Mouse (Mus musculus) liver, adult 2 months (tissue): Measurements from ENCODE around the gene Trpm8.

Source experiments
- CTCF ChIP-seq: fragments of 200-500 bp; IDR thresholded peaks from 2 replicates; pipeline ENCODE4 v1.5.1; 2011; ENCODE audit warnings: low read depth, low read length, control low read depth
- POLR2A ChIP-seq: fragments of 200-500 bp; IDR thresholded peaks from 2 replicates; pipeline ENCODE4 v1.6.1; 2011; ENCODE audit warnings: low read length, control low read depth; ENCODE audit not compliant: insufficient read depth; ENCODE audit errors: extremely low read depth

- TF ChIP-seq CTCF (no peak), POLR2A (no peak)
Observed at GRCm38 (mm10) chr1:88431262-88431661, 153.8 kb downstream of the Trpm8 start.
